Comparison of ENCODE assay signal across 9 mouse cellular contexts in genomic region chr16:90389103-90389750, GRCm38 (mm10). TPM values are rescaled to one million over a fixed set of nuclear protein-coding genes. Genes with fewer than 3 reads are reported as not detected.
DNase-seq lines count a peak whose midpoint lies in the region; ATAC-seq and TF ChIP-seq lines count a peak whose summit lies in the region.
"Had no signal": no experiment of that assay in that cellular context is flagged by ENCODE, and none has a peak within 500 bp of the region (broad histone marks: within the 10 kb centered on the region; RNA-seq: fewer than 3 reads in every experiment).

No protein-coding gene starts in this region.

- no peak for DNase-seq in heart, postnatal 36 days
- DNase-seq in lung, postnatal 0 days (ENCODE audit: low spot score): no peak
- DNase-seq in lung, postnatal 25 days (ENCODE audit: low spot score): no peak
- no peak for DNase-seq in adrenal gland, postnatal 36 days
- no peak for DNase-seq in spleen, adult 12 weeks (ENCODE audit: low spot score)

- ATAC-seq in heart, embryonic 11.5 days (replicated peaks; ENCODE audit: insufficient number of reproducible peaks, low FRiP score, low TSS enrichment): no peak
- ATAC-seq in lung, postnatal 0 days: no peak
- ATAC-seq in hindbrain, embryonic 16.5 days: no peak
- no peak for ATAC-seq in neural tube, embryonic 14.5 days (ENCODE audit: low read depth)

- H3K27ac ChIP-seq in heart, embryonic 11.5 days (ENCODE audit: low read depth, low read length): peak overlapping the region; percentile 65
- H3K27ac ChIP-seq in lung, postnatal 0 days (ENCODE audit: low read length): no peak overlapping the region
- no peak overlapping the region for H3K27ac ChIP-seq in hindbrain, embryonic 16.5 days (ENCODE audit: low read depth, low read length)
- no peak overlapping the region for H3K27ac ChIP-seq in neural tube, embryonic 14.5 days (ENCODE audit: low read depth, low read length)
- H3K27ac ChIP-seq: liver, embryonic 14.5 days had no signal

- H3K4me3 ChIP-seq in heart, embryonic 11.5 days (ENCODE audit: low read depth, low read length): peak overlapping the region; percentile 91
- H3K4me3 ChIP-seq in lung, postnatal 0 days (ENCODE audit: low read depth, low read length): no peak overlapping the region
- H3K4me3 ChIP-seq in hindbrain, embryonic 16.5 days (ENCODE audit: low read length): peak overlapping the region; percentile 15; the same call in 1 of the 2 replicates
- H3K4me3 ChIP-seq in neural tube, embryonic 14.5 days (ENCODE audit: low read depth, low read length): peak overlapping the region; percentile 91; the same call in 1 of the 2 replicates

- no peaks in the 10 kb centered on the region for H3K27me3 ChIP-seq in heart, embryonic 11.5 days (ENCODE audit: control insufficient read depth, insufficient read depth, low read length)
- H3K27me3 ChIP-seq in lung, postnatal 0 days (replicated peaks; ENCODE audit: insufficient read depth, low read length): no peaks in the 10 kb centered on the region
- H3K27me3 ChIP-seq in hindbrain, embryonic 16.5 days (replicated peaks; ENCODE audit: control insufficient read depth, insufficient read depth, low read length): no peaks in the 10 kb centered on the region
- H3K27me3 ChIP-seq in neural tube, embryonic 14.5 days (ENCODE audit: control insufficient read depth, insufficient read depth, low read length): no peaks in the 10 kb centered on the region

- peaks cover 36% of the 10 kb centered on the region for H3K4me1 ChIP-seq in heart, embryonic 11.5 days (ENCODE audit: control insufficient read depth, insufficient read depth, low read length)
- H3K4me1 ChIP-seq in lung, postnatal 0 days (ENCODE audit: insufficient read depth, low read depth, low read length): peaks cover 8% of the 10 kb centered on the region; the same call in 1 of the 2 replicates
- H3K4me1 ChIP-seq in hindbrain, embryonic 16.5 days (ENCODE audit: control insufficient read depth, insufficient read depth, low read depth, low read length): peaks cover 29% of the 10 kb centered on the region
- H3K4me1 ChIP-seq in neural tube, embryonic 14.5 days (ENCODE audit: control insufficient read depth, insufficient read depth, low read length): peaks cover 22% of the 10 kb centered on the region

- peaks cover 13% of the 10 kb centered on the region for H3K36me3 ChIP-seq in heart, embryonic 11.5 days (ENCODE audit: control insufficient read depth, insufficient read depth, low read length)
- no peaks in the 10 kb centered on the region for H3K36me3 ChIP-seq in lung, postnatal 0 days (ENCODE audit: insufficient read depth, low read length)
- H3K36me3 ChIP-seq in hindbrain, embryonic 16.5 days (ENCODE audit: control insufficient read depth, insufficient read depth, low read length): peaks cover 4% of the 10 kb centered on the region; the same call in 1 of the 2 replicates
- H3K36me3 ChIP-seq in neural tube, embryonic 14.5 days (ENCODE audit: control insufficient read depth, insufficient read depth, low read length): no peaks in the 10 kb centered on the region

- WGBS in heart, embryonic 11.5 days (ENCODE audit: insufficient replicate concordance): 42% methylated on average over 15 of the region's 15 CpGs
- 34% methylated on average over 15 of the region's 15 CpGs for WGBS in lung, postnatal 0 days
- WGBS in hindbrain, embryonic 16.5 days: 49% methylated on average over 15 of the region's 15 CpGs
- 64% methylated on average over 15 of the region's 15 CpGs for WGBS in neural tube, embryonic 14.5 days

- peak overlapping the region; percentile 95 for H3K9ac ChIP-seq in heart, embryonic 11.5 days (ENCODE audit: low read depth, low read length)
- H3K9ac ChIP-seq in lung, postnatal 0 days (replicated peaks; ENCODE audit: low read depth): no peak overlapping the region
- no peak overlapping the region; the same call in 1 of the 2 replicates for H3K9ac ChIP-seq in hindbrain, embryonic 16.5 days (ENCODE audit: low read depth, low read length)
- no peak overlapping the region; the same call in 1 of the 2 replicates for H3K9ac ChIP-seq in neural tube, embryonic 14.5 days (replicated peaks; ENCODE audit: low read depth, low read length)
- H3K9ac ChIP-seq: liver, embryonic 14.5 days had no signal

- intact Hi-C loops in heart, postnatal 36 days (cut with DNase I): loop anchor here (5.0 kb wide), 2 partner anchors 63 to 143 kb away; no protein-coding TSS in a partner anchor

- no peaks in the 10 kb centered on the region for H3K9me3 ChIP-seq in heart, embryonic 11.5 days (replicated peaks; ENCODE audit: control insufficient read depth, low read length)
- no peaks in the 10 kb centered on the region for H3K9me3 ChIP-seq in lung, postnatal 0 days (ENCODE audit: low read length)
- H3K9me3 ChIP-seq in hindbrain, embryonic 16.5 days (ENCODE audit: control insufficient read depth, low read length): no peaks in the 10 kb centered on the region
- H3K9me3 ChIP-seq in neural tube, embryonic 14.5 days (ENCODE audit: control insufficient read depth, low read length): no peaks in the 10 kb centered on the region

- TF ChIP-seq EP300 in lung, postnatal 0 days (IDR thresholded peaks at IDR 0.05): no peak

- peak overlapping the region; percentile 90 for H3K4me2 ChIP-seq in heart, embryonic 11.5 days
- peak overlapping the region; percentile 95 for H3K4me2 ChIP-seq in lung, postnatal 0 days (replicated peaks; ENCODE audit: low read depth, low read length)
- peak overlapping the region; percentile 70 for H3K4me2 ChIP-seq in hindbrain, embryonic 16.5 days (ENCODE audit: low read length)
- peak overlapping the region; percentile 83 for H3K4me2 ChIP-seq in neural tube, embryonic 14.5 days (ENCODE audit: low read depth, low read length)

- no peak for TF ChIP-seq CTCF in lung, postnatal 0 days (IDR thresholded peaks at IDR 0.05)

RNA-seq across cellular contexts. Expression of gene Hunk, which starts 3.4 kb away (rescaled TPM):
- 14.9 and 16.4 TPM in 2 replicates for polyA plus RNA-seq in heart, embryonic 11.5 days (2014; fragmentation: Nextera tagmentation; extraction: Ambion mirVana)
- total RNA-seq in heart, postnatal 36 days (2021): under 1 TPM; 0.57 to 0.67 TPM
- 6.4 and 7.4 TPM in 2 replicates for polyA plus RNA-seq in lung, postnatal 0 days (2015; fragmentation: Nextera tagmentation; extraction: Ambion mirVana)
- polyA plus RNA-seq in hindbrain, embryonic 16.5 days (2015; fragmentation: Nextera tagmentation; extraction: Ambion mirVana): 4.7 and 7.2 TPM in 2 replicates
- 7.4 and 8.0 TPM in 2 replicates for polyA plus RNA-seq in neural tube, embryonic 14.5 days (2014; fragmentation: Nextera tagmentation; extraction: Ambion mirVana)
- 10 to 100 TPM in 1 of 2 experiments, 1 to 10 TPM in 1; 4.3 to 10.5 TPM for total RNA-seq in adrenal gland, postnatal 36 days (2021)
